Mouse (Mus musculus) limb, embryonic 11.5 days (tissue): ENCODE data around the gene Lrrc66. TPM values are rescaled to one million over a fixed set of nuclear protein-coding genes. Genes with fewer than 3 reads are reported as not detected.

Experiments used
- ATAC-seq: fragments of 200-750 bp; cut with Nextera tagmentation; 2 replicates; pipeline ENCODE4 v1.8.0; 2017; ENCODE audit warnings: low read depth; ENCODE audit not compliant: insufficient number of reproducible peaks, low FRiP score, low TSS enrichment
- DNase-seq: peaks from one replicate; pipeline ENCODE4 v3.0.0-alpha.2; 2015; ENCODE audit warnings: low spot score
- H3K27ac ChIP-seq: fragments of 300-500 bp; sonication (generic); replicated peaks from 2 replicates; pipeline ENCODE4 v1.5.1; 2014; ENCODE audit warnings: low read depth, mild to moderate bottlenecking, low read length
- H3K27me3 ChIP-seq: fragments of 300-500 bp; sonication (generic); 2 replicates; pipeline ENCODE4 v1.6.1; 2014; ENCODE audit warnings: mild to moderate bottlenecking, low read length, mixed read lengths; ENCODE audit not compliant: control insufficient read depth, insufficient read depth
- H3K36me3 ChIP-seq: fragments of 300-500 bp; sonication (generic); 2 replicates; pipeline ENCODE4 v1.6.1; 2014; ENCODE audit warnings: mild to moderate bottlenecking, low read length, moderate library complexity, mixed read lengths; ENCODE audit not compliant: control insufficient read depth, insufficient read depth
- H3K4me1 ChIP-seq: fragments of 300-500 bp; sonication (generic); 2 replicates; pipeline ENCODE4 v1.6.1; 2014; ENCODE audit warnings: low read length, mixed read lengths; ENCODE audit not compliant: control insufficient read depth, insufficient read depth
- H3K4me2 ChIP-seq: fragments of 300-500 bp; sonication (generic); 2 replicates; pipeline ENCODE4 v1.6.1; 2014; ENCODE audit warnings: low read depth, mild to moderate bottlenecking, moderate library complexity; ENCODE audit not compliant: severe bottlenecking
- H3K4me3 ChIP-seq: fragments of 300-500 bp; sonication (generic); 2 replicates; pipeline ENCODE4 v1.5.1; 2014; ENCODE audit warnings: low read depth, low read length
- H3K9ac ChIP-seq: fragments of 300-500 bp; sonication (generic); 2 replicates; pipeline ENCODE4 v1.6.1; 2014; ENCODE audit warnings: mild to moderate bottlenecking, low read length
- H3K9me3 ChIP-seq: fragments of 300-500 bp; sonication (generic); 2 replicates; pipeline ENCODE4 v1.6.1; 2016; ENCODE audit warnings: low read length; ENCODE audit not compliant: control insufficient read depth
- WGBS: fragments of 180-500 bp; shearing (Covaris S2); extraction: QIAGEN DNeasy Blood & Tissue Kit; methylation state at CpG from one replicate; pipeline ENCODE4 v1.1.7; 2014; 5-methylcytosine and 5-hydroxymethylcytosine counted together
- polyA plus RNA-seq: library from polyadenylated mRNA; unstranded; fragments of >200 nt; fragmentation: Nextera tagmentation; extraction: Ambion mirVana; gene quantifications from 2 replicates; pipeline ENCODE4 v1.2.1, GENCODE M21; 2014

Gene Lrrc66
- polyA plus RNA-seq, 1 experiment from 2014 or later = not detected

DNA sequence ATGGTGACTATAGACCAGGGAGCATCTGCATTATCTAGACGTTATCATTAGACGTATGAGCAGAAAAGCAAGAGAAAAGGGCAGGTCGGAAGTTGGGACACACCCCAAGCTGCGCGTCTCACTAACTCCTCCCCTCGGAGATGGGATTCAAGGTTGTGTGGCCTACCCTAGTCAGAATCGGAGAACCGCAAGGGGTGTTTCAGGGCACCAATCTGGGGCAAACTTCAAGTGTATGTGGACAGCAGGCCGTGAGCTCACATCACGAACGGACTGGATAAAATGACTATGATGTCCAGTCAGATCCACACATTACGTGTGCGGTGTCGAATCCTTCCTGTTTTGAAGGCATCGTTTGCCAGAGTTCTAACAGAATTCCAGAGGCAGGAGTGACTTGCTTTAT, 4.3 kb downstream of the Lrrc66 start:
- H3K27me3 ChIP-seq = no peaks in the 10 kb centered on the region
- H3K36me3 ChIP-seq = no peaks in the 10 kb centered on the region
- no peak overlapping the region for H3K9ac ChIP-seq
- no peak for DNase-seq
- H3K27ac ChIP-seq = no peak overlapping the region
- ATAC-seq = no peak
- no peak overlapping the region for H3K4me2 ChIP-seq
- H3K4me3 ChIP-seq = no peak overlapping the region
- H3K4me1 ChIP-seq = no peaks in the 10 kb centered on the region
- H3K9me3 ChIP-seq = no peaks in the 10 kb centered on the region
- WGBS = 78% methylated on average over 15 of the region's 15 CpGs

DNA sequence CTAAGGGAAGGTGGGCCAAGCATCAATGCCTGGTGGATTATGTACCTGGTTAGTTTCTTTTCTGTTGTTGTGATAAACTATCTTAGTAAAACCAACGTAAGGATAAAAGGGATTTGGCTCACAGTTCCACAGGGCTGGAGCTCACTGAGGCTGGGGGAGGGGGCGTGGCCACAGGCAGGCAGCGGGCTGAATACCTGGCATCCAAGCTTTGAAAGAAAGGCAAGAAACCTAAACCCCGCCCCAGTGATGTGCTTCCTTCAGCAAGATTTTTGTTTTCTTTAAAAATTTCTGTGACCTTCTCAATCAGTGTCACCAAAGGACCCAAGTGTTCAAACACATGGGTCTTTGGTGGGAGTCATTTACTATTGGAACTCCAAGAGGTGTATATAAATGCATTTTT, 4.8 kb downstream of the Lrrc66 start:
- H3K4me2 ChIP-seq = no peak overlapping the region
- 60% methylated on average over 4 of the region's 4 CpGs for WGBS
- H3K4me3 ChIP-seq = no peak overlapping the region
- H3K4me1 ChIP-seq = no peaks in the 10 kb centered on the region
- ATAC-seq (no peak), DNase-seq (no peak)
- H3K27me3 ChIP-seq = no peaks in the 10 kb centered on the region
- no peaks in the 10 kb centered on the region for H3K36me3 ChIP-seq
- no peak overlapping the region for H3K9ac ChIP-seq
- H3K9me3 ChIP-seq = no peaks in the 10 kb centered on the region
- H3K27ac ChIP-seq = no peak overlapping the region

DNA sequence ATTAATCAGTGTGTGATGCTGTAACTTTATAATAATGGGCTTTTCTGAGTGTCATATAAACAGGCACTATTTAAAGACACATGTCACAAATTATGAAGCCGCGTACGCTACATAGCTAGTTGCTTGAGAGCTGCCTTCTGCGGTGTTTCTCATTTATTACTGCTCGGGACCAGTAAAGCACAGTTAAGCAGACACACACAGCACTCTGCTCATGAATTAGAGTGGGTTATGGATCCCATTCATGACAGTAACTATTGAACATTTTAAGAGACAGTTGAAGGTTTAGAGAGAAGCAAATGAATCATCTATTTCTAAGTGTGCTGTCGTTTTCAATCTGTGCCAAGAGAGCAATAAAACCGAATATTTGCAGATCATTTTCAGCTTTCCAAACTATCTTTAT, 5.5 kb downstream of the Lrrc66 start:
- H3K4me2 ChIP-seq = no peak overlapping the region
- WGBS = 84% methylated on average over 7 of the region's 7 CpGs
- no peaks in the 10 kb centered on the region for H3K27me3 ChIP-seq
- H3K27ac ChIP-seq = no peak overlapping the region
- no peak overlapping the region for H3K9ac ChIP-seq
- no peaks in the 10 kb centered on the region for H3K9me3 ChIP-seq
- DNase-seq = no peak
- H3K36me3 ChIP-seq = no peaks in the 10 kb centered on the region
- ATAC-seq = no peak
- no peak overlapping the region for H3K4me3 ChIP-seq
- no peaks in the 10 kb centered on the region for H3K4me1 ChIP-seq

DNA sequence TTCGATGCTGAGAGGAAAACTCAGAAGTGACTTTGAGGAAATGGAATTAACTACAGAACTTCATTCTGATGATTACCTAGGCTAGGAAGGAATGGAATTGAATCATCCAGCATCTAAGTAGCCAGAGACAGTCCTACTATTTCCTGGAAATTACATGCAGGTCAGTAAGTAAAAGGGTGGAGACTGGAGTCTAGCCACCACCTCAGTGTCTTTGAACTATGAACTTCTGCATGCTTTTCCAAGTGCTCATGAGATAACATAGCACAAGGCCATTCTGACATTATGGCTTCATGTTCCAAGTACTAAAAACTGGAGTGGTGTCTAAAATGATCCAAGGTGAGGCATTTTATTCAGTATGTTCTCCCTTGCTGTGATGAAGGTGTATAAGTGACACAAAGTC, 6.8 kb downstream of the Lrrc66 start:
- Histone ChIP-seq H3K9me3 (no peaks in the 10 kb centered on the region), H3K4me2 (no peak overlapping the region), H3K27ac (no peak overlapping the region), H3K4me3 (no peak overlapping the region), H3K36me3 (no peaks in the 10 kb centered on the region), H3K27me3 (no peaks in the 10 kb centered on the region), H3K9ac (no peak overlapping the region), H3K4me1 (no peaks in the 10 kb centered on the region)
- no peak for ATAC-seq
- 86% methylated on average over 1 of the region's 1 CpGs for WGBS
- no peak for DNase-seq

DNA sequence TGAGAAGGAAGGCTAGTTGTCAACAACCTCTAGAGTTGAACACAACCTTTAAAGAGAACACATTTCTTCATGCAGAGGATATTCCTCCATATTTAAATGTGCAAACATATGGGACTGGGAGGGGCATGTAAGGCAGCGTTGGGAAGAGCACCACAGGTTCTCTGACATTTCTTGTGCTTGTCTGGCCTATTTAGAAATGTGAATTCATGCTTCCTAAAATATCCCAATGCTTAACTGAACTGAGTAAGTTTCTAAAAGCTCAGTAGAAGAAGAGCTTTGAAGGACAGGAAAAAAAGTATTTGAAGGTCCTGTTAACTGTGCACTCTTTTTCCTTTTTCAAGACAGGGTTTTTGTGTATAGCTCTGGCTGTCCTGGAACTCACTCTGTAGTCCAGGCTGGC, 13.4 kb downstream of the Lrrc66 start:
- Histone ChIP-seq H3K4me1 (no peaks in the 10 kb centered on the region), H3K4me3 (no peak overlapping the region), H3K27me3 (no peaks in the 10 kb centered on the region), H3K4me2 (no peak overlapping the region), H3K9me3 (no peaks in the 10 kb centered on the region), H3K27ac (no peak overlapping the region), H3K9ac (no peak overlapping the region), H3K36me3 (no peaks in the 10 kb centered on the region)
- DNase-seq (no peak), ATAC-seq (no peak)
- 94% methylated on average over 1 of the region's 1 CpGs for WGBS

DNA sequence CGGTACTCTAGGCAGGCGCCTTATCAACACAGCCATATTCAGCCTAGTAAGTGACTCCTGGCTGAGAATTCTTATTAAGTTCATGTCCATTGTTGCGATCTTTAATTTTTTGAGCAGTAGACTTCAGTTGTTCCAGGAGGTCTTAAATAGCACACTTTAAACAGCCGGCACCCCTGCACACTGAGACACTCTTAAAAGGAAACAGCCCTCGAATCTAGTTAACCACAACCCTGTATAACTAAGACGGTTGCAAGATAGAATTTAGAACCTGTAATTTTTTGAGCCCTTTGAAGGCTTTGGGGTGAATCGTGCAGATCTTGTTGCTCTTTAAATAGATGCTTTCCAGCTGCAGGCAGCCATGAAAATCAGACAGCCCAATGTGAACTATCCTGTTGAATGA, 17.1 kb downstream of the Lrrc66 start:
- Histone ChIP-seq H3K36me3 (no peaks in the 10 kb centered on the region), H3K9ac (no peak overlapping the region), H3K4me1 (no peaks in the 10 kb centered on the region), H3K27me3 (no peaks in the 10 kb centered on the region), H3K9me3 (no peaks in the 10 kb centered on the region), H3K4me2 (no peak overlapping the region), H3K4me3 (no peak overlapping the region), H3K27ac (no peak overlapping the region)
- no peak for ATAC-seq
- 68% methylated on average over 7 of the region's 7 CpGs for WGBS
- DNase-seq = no peak

DNA sequence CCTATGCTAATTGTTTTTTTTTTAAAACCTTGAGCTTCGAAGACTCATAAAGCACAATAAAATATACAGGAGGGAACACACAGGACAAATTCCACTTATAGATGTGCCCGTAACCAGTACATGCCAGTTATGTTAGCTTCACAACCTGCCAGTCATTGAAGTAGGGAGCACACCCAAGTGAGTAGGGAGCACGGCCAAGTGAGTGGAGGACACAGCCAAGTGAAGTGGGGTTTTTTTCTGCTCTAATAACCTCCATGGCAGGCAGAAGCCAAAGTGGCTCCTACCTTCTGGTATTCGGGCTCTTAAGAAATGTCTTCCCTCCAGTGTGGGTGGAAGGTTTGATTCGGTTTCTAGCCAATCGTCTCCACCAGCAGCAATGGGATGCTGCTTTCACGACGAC, 19.0 kb downstream of the Lrrc66 start:
- no peak for ATAC-seq
- Histone ChIP-seq H3K36me3 (no peaks in the 10 kb centered on the region), H3K4me1 (no peaks in the 10 kb centered on the region), H3K4me3 (no peak overlapping the region), H3K9me3 (no peaks in the 10 kb centered on the region), H3K4me2 (no peak overlapping the region), H3K27ac (no peak overlapping the region), H3K9ac (no peak overlapping the region), H3K27me3 (no peaks in the 10 kb centered on the region)
- no peak for DNase-seq
- WGBS = 93% methylated on average over 8 of the region's 8 CpGs

DNA sequence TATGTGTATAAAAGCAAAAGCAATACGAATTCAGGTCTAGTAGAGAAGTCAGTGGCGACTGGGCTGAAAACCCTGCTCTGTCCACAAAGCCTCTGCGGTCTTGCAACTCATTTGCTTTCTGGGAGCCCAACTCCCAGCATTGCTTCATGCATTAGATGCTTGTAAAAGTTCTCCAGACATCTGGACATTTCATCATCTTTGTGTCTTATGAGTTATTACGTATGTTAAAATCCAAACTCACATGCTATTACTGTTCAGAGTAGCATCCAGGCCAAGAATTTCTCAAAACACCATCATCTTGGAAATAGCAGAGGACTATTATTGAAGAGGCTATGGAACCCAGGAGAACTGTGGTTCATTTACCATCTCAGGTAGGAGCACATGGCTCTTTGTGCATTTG, 21.3 kb downstream of the Lrrc66 start:
- Histone ChIP-seq H3K27me3 (no peaks in the 10 kb centered on the region), H3K4me1 (no peaks in the 10 kb centered on the region), H3K9ac (no peak overlapping the region), H3K4me3 (no peak overlapping the region), H3K27ac (no peak overlapping the region), H3K9me3 (no peaks in the 10 kb centered on the region), H3K36me3 (no peaks in the 10 kb centered on the region), H3K4me2 (no peak overlapping the region)
- 94% methylated on average over 4 of the region's 4 CpGs for WGBS
- DNase-seq (no peak), ATAC-seq (no peak)

DNA sequence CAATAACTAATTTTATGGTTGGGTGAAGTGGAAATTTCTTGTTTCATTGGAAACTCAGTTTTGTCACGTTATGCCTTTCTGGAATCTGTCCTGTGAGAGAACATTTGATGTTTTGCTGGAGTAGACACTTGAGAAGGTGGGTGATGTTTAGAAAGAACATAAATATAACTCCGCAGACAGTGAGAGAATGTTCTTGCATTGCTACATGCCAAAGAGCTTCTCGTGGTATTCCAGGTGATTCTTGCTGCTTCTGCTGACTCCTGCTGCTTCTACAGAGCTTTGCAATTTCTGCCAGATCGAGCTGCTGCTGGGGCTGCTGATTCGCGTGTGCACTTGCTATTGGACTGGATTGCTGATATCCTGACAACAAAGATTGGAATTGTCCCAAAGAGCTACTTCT, 27.4 kb downstream of the Lrrc66 start:
- Histone ChIP-seq H3K9ac (no peak overlapping the region), H3K27me3 (no peaks in the 10 kb centered on the region), H3K36me3 (no peaks in the 10 kb centered on the region), H3K4me3 (no peak overlapping the region), H3K9me3 (no peaks in the 10 kb centered on the region), H3K4me1 (no peaks in the 10 kb centered on the region), H3K27ac (no peak overlapping the region), H3K4me2 (no peak overlapping the region)
- DNase-seq (no peak), ATAC-seq (no peak)
- 90% methylated on average over 6 of the region's 6 CpGs for WGBS
